Mouse (Mus musculus) megakaryocyte-erythroid progenitor cell, adult 5-6 weeks (primary cell): ENCODE measurements around the gene Tex9. TPM values are rescaled to one million over a fixed set of nuclear protein-coding genes. Genes with fewer than 3 reads are reported as not detected.

Experiments used
- ATAC-seq: replicated peaks from 2 replicates; pipeline ENCODE4 v1.8.0; 2016; ENCODE audit warnings: mild to moderate bottlenecking, inconsistent platforms; ENCODE audit not compliant: severe bottlenecking, poor library complexity, low FRiP score, low TSS enrichment
- total RNA-seq, 2 experiments: library from RNA; stranded (forward) in 1 of 2; stranded (reverse) in 1 of 2; fragments of 200-1000, 215-1000 nt in 1 of 2; fragments of >200 nt in 1 of 2; fragmentation: Nextera tagmentation in 1 of 2; gene quantifications; 2 replicates each; pipeline ENCODE4 v1.2.3; 2014 to 2017

The Tex9 gene
- total RNA-seq, 2 experiments from 2014 or later, result 27.9 to 30.5 TPM

DNA sequence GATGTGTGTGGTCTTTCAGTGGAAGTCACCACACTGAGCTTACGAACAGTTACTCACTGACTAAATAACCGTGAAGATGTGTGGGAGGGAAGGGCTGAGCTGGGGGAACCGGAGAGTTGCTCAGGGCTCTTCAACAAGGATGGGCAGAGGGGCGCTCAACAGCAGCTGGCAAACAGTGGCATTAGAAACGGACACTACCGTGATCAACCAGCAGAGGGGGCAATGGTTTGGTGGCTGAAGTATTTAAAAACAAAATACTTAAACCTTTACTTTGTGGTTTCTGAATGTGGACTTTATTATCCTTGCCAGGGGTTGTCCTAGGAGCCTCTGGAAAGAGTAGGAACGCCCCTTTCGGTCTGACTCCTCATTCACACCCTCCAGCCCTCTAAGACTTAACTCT is 44.0 kb downstream of the Tex9 start:
- peak; percentile 31; the same call in 1 of the 2 replicates for ATAC-seq

DNA sequence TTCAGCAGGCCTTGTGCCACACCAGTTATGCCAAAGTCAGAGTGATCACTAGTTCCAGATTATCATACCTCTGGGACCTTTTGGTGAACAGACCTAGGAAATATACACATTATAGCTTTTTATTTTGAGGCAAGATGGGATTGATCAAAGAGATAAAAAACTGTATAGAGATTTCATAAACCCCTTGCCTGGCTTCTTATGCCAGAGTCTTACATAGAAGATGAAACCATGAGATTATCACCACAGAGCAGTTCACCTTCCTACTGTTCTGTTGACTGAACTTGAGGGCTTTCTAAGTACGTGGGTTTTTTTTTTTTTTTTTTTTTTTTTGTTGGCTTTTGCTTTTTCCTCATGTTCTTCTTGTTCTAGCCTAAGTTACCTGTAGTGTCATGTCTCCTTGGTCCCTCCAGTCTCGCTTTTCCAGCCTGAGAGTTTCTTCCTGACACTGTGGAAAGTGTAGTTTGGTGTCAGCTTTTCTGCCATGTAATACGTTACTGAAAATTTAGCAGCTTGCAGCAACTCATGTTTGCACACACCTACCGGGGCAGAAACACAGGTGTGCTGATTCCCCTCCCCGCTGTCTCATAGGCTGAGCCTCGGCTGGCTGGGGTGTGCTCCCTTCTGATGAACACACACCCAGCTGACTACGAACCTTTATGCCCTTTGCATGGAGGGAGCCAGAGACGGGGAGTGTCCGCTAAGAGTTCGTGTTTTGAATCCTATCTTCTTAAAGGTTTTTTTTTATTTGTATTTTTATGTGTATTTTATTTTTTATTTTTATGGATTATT is 49.9 kb downstream of the Tex9 start:
- ATAC-seq, result no peak

GRCm38 (mm10) chr9:72440948-72441926 is 50.8 kb downstream of the Tex9 start:
- peak; percentile 70 for ATAC-seq

GRCm38 (mm10) chr9:72440358-72440757 is 51.7 kb downstream of the Tex9 start:
- no peak for ATAC-seq

DNA sequence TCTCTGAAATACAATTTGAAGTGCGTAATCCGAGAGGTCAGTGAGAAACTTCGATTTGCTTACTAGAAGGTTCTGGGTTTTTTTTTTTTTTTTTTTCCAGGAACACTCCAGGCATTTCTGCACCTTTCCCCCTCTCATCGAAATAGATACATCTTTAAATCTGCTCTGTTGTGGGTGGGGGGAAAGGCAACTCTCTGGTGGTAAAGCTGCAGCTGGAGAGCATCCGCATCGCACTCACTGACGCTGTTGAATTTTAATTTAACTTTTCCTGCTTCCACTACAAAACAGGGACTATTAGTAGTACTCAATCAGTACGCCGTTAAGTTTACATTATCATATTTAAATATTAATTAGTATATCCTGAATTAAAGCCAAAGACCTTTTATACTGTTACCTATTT is 53.3 kb downstream of the Tex9 start:
- no peak for ATAC-seq

DNA sequence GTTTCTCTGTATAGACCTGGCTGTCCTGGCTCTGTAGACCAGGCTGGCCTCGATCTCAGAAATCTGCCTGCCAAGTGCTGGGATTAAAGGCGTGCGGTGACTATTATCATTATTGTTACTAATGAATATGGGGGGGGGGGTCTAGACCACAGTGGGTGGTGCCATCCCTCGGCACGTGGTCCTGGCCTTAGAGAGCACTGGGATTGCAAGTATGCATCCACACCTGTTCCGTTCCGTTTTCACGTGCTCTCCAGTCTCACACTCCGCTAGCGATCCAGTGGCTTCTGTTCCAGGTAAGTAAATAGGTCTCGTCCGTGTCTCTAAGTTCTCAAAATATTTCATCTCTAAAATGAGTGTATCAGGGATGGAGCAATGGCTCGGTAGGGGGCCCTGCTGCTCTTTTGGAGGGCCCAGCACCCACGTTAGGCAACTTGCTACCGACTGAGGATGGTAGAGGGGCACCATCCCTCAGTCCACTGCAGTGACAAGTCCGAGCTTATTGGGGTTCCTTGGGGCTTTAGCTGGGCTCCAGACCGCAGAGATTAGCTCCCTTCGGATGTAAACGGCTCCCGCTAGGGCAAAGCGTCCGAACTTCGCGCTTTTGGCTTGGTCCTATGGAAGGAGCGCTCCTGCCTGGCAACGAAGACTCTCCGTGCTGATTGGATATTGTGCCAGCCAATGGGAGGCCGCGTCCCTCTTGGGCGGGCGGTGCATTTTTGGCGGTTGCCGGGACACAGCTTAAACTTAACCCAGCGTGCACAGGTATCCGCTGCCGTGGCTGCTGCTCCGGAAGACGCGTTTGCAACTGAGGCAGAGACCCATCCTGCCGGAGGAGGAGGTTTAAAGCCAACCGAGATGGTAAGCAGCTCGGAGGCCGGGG is 54.0 kb downstream of the Tex9 start, which contains the start of gene Mns1:
Mns1 (plus strand) TSS at position 190 of the 880 bp plus-strand sequence.
- ATAC-seq, result peak; percentile 88

DNA sequence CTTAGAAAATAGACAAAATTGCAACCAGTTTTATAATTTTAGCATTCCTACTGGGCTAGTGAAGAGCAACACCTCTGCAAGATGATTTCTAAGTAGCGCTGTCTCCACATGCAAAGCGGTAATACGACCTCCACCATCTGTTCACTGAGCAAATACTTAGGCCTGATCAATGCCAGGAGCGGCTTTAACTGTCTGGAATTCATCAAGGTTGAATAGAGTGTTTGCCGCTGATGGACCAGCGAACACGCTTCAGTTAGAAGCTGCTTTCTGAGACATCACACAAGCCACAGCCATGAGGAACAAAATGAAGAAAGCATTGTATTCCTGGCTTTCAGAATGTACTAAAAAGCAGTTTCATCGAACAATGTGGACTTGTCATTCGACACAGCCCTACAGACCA is 57.1 kb downstream of the Tex9 start:
- ATAC-seq, result no peak

DNA sequence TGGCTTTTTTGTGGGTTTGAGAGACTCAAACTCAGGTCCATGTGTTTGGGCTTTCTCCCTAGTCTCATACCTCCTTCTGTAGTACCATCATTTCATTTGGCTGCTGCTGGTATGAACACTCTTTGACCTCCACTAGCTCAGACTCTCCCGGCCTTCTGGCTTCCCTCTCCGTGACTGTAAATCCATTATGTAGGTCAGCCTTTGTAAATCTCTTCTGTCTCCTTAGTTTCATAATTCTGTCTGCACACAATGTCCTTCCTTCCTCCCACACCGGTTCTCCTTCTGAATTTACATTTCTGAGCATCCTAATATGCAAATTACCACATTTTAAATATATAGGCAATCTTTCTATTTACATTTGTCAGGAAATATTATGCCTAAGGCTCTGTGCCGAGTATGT is 64.2 kb downstream of the Tex9 start:
- ATAC-seq, result no peak

- no peak for ATAC-seq
Measured at GRCm38 (mm10) chr9:72425300-72425850, 66.6 kb downstream of the Tex9 start.

GRCm38 (mm10) chr9:72422753-72423152 is 69.3 kb downstream of the Tex9 start:
- no peak for ATAC-seq

- ATAC-seq, result no peak
Measured at GRCm38 (mm10) chr9:72422284-72422683, 69.7 kb downstream of the Tex9 start.

DNA sequence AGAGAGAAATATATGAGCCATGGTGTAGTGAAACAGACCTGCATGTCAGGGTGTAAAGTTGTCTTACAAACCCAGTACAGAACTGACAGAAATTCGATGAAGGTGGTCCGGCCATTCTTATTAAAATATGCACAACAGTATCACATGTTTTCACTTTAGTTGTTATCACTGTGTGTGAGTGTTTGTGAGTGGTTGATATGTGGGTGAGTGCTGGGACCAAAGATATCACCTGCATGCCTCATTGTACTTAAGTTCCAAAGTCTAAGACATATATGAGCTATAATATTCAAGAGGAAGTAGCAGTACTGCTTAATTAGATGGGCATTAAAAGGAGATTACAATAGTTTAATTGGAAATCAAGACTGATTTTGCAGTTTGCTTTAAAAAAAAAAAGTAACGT is 71.5 kb downstream of the Tex9 start:
- no peak for ATAC-seq

DNA sequence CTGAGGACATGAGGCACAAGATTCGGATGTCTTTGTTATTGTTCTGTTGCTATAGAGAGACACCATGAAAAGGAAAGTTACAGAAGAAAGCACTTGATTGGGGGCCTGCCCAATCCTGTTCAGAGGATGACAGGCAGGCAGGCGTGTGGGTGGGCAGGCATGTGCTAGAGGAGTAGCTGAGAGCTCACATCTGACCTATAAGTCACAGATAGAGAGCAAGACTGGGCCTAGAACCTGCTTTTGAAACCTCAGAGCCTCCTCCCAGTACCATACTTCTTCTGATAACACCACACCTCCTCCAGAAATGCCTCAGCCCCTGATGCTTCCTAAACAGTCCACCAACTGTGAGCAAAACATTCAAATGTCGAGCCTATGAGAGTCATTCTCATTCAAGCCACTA is 73.6 kb downstream of the Tex9 start:
- no peak for ATAC-seq

DNA sequence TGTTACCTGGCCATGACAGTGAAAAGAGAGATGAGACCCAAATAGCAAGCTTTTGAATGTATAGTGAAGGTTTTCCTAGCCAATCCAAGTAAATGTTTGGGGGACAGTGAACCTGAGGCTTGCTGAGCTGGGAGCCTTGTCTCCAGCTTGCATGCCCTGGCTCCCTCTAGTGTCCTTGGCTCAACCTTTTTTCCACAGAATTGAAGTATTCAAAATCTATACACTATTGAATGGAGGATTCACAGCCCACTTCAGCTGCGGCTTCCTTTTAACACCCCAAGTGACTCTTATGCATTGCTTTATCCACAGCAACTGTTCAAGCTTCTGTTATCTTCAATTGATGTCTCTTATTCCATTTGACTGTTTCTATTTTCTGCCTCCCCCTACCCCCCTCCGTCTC is 80.3 kb downstream of the Tex9 start:
- ATAC-seq, result no peak

GRCm38 (mm10) chr9:72409381-72410225 is 82.4 kb downstream of the Tex9 start:
- peak; percentile 88 for ATAC-seq

- ATAC-seq, result peak; percentile 56
Measured at GRCm38 (mm10) chr9:72408131-72408586, 83.9 kb downstream of the Tex9 start.

GRCm38 (mm10) chr9:72405882-72406638 is 86.0 kb downstream of the Tex9 start:
- ATAC-seq, result no peak
